Comparison of ENCODE assay signal across 29 mouse cellular contexts in genomic region chr16:34706019-34706418, GRCm38 (mm10). TPM values are rescaled to one million over a fixed set of nuclear protein-coding genes. Genes with fewer than 3 reads are reported as not detected.
DNase-seq lines count a peak whose midpoint lies in the region; ATAC-seq and TF ChIP-seq lines count a peak whose summit lies in the region.
"Had no signal": no experiment of that assay in that cellular context is flagged by ENCODE, and none has a peak within 500 bp of the region (broad histone marks: within the 10 kb centered on the region; RNA-seq: fewer than 3 reads in every experiment).

No protein-coding gene starts in this region.

- H3K36me3 ChIP-seq in embryonic facial prominence, embryonic 13.5 days: peaks cover 44% of the 10 kb centered on the region
- H3K36me3 ChIP-seq in embryonic facial prominence, embryonic 10.5 days (replicated peaks): peaks cover 83% of the 10 kb centered on the region
- 0 out of 2 replicates have a peak, but pooled peaks cover 3% of the 10 kb centered on the region for H3K36me3 ChIP-seq in liver, adult 2 months (ENCODE audit: control insufficient read depth, insufficient read depth, low read length)
- peaks cover 9% of the 10 kb centered on the region for H3K36me3 ChIP-seq in liver, postnatal 0 days (replicated peaks; ENCODE audit: insufficient read depth, low read length)
- peaks cover 50% of the 10 kb centered on the region for H3K36me3 ChIP-seq in intestine, embryonic 14.5 days (ENCODE audit: control insufficient read depth, insufficient read depth, low read length)
- H3K36me3 ChIP-seq in small intestine, adult 2 months (ENCODE audit: control insufficient read depth, insufficient read depth, low read length): peaks cover 18% of the 10 kb centered on the region
- peaks cover 67% of the 10 kb centered on the region for H3K36me3 ChIP-seq in kidney, embryonic 15.5 days

- WGBS in embryonic facial prominence, embryonic 13.5 days: 67% methylated on average over 2 of the region's 2 CpGs
- WGBS in embryonic facial prominence, embryonic 10.5 days: 93% methylated on average over 2 of the region's 2 CpGs
- 81% methylated on average over 2 of the region's 2 CpGs for WGBS in liver, adult 2 months
- 63% methylated on average over 2 of the region's 2 CpGs for WGBS in liver, postnatal 0 days (ENCODE audit: insufficient replicate concordance)
- WGBS in intestine, embryonic 14.5 days: 66% methylated on average over 2 of the region's 2 CpGs
- 71% methylated on average over 2 of the region's 2 CpGs for WGBS in small intestine, adult 2 months
- WGBS in kidney, embryonic 15.5 days: 87% methylated on average over 2 of the region's 2 CpGs

- H3K27ac ChIP-seq in embryonic facial prominence, embryonic 13.5 days: peak overlapping the region; percentile 58
- H3K27ac ChIP-seq in embryonic facial prominence, embryonic 10.5 days (replicated peaks): no peak overlapping the region
- H3K27ac ChIP-seq in liver, adult 2 months (replicated peaks; ENCODE audit: insufficient read depth, low read depth, low read length): peak overlapping the region; percentile 4; the same call in 1 of the 2 replicates
- H3K27ac ChIP-seq in liver, postnatal 0 days (ENCODE audit: low read depth): no peak overlapping the region
- H3K27ac ChIP-seq in intestine, embryonic 14.5 days (ENCODE audit: low read depth): peak overlapping the region; percentile 72
- H3K27ac ChIP-seq in small intestine, adult 2 months (ENCODE audit: insufficient read depth, low read depth, low read length): peak overlapping the region; percentile 69
- no peak overlapping the region for H3K27ac ChIP-seq in kidney, embryonic 15.5 days
- H3K27ac ChIP-seq: forebrain, embryonic 10.5 days; liver, embryonic 13.5 days; neural tube, embryonic 15.5 days had no signal

- TF ChIP-seq POLR2A in liver, adult 2 months (IDR thresholded peaks at IDR 0.05; ENCODE audit: extremely low read depth, insufficient read depth, low read length): no peak
- TF ChIP-seq POLR2A in small intestine, adult 2 months (IDR thresholded peaks at IDR 0.05; ENCODE audit: low read depth, low read length): no peak

- H3K4me3 ChIP-seq in embryonic facial prominence, embryonic 13.5 days: no peak overlapping the region
- H3K4me3 ChIP-seq in embryonic facial prominence, embryonic 10.5 days: no peak overlapping the region
- H3K4me3 ChIP-seq in liver, adult 2 months (ENCODE audit: insufficient read depth, low read depth, low read length): no peak overlapping the region
- no peak overlapping the region for H3K4me3 ChIP-seq in liver, postnatal 0 days (ENCODE audit: low read depth, low read length)
- H3K4me3 ChIP-seq in intestine, embryonic 14.5 days (ENCODE audit: low read depth, low read length): no peak overlapping the region
- no peak overlapping the region for H3K4me3 ChIP-seq in small intestine, adult 2 months (ENCODE audit: low read depth, low read length)
- no peak overlapping the region for H3K4me3 ChIP-seq in kidney, embryonic 15.5 days (replicated peaks)
- H3K4me3 ChIP-seq: forebrain, embryonic 10.5 days; liver, embryonic 13.5 days; myocyte; neural tube, embryonic 15.5 days had no signal

- no peak for DNase-seq in embryonic facial prominence, embryonic 10.5 days (ENCODE audit: low spot score)
- DNase-seq in liver, adult 2 months (ENCODE audit: extremely low read depth, low read depth, low spot score): peak; percentile 15
- no peak for DNase-seq in liver, postnatal 0 days
- no peak for DNase-seq in intestine, embryonic 14.5 days (ENCODE audit: low spot score)
- no peak for DNase-seq in cerebellum, adult 18-20 months
- DNase-seq: adrenal gland, adult 2 months; cerebellum, adult 11-12 months; kidney, adult 8-10 months; left cerebral cortex, postnatal 4 days; liver, embryonic 13.5 days; midbrain, embryonic 14.5 days; retina, postnatal 1 day; right cerebral cortex, postnatal 4 days; thymus, postnatal 36 days had no signal

- H3K9me3 ChIP-seq in embryonic facial prominence, embryonic 13.5 days: no peaks in the 10 kb centered on the region
- H3K9me3 ChIP-seq in embryonic facial prominence, embryonic 10.5 days: no peaks in the 10 kb centered on the region
- H3K9me3 ChIP-seq in liver, postnatal 0 days (ENCODE audit: low read length): no peaks in the 10 kb centered on the region
- H3K9me3 ChIP-seq in intestine, embryonic 14.5 days (ENCODE audit: control insufficient read depth, low read length): no peaks in the 10 kb centered on the region
- H3K9me3 ChIP-seq in kidney, embryonic 15.5 days (replicated peaks): no peaks in the 10 kb centered on the region
- H3K9me3 ChIP-seq: forebrain, embryonic 10.5 days; G1E; liver, embryonic 13.5 days; neural tube, embryonic 15.5 days had no signal

- no peaks in the 10 kb centered on the region for H3K4me1 ChIP-seq in embryonic facial prominence, embryonic 13.5 days
- no peaks in the 10 kb centered on the region for H3K4me1 ChIP-seq in embryonic facial prominence, embryonic 10.5 days
- no peaks in the 10 kb centered on the region for H3K4me1 ChIP-seq in liver, adult 2 months (ENCODE audit: control insufficient read depth, insufficient read depth, low read length)
- no peaks in the 10 kb centered on the region for H3K4me1 ChIP-seq in liver, postnatal 0 days (ENCODE audit: insufficient read depth)
- H3K4me1 ChIP-seq in intestine, embryonic 14.5 days (replicated peaks; ENCODE audit: control insufficient read depth, insufficient read depth, low read length): no peaks in the 10 kb centered on the region
- no peaks in the 10 kb centered on the region for H3K4me1 ChIP-seq in small intestine, adult 2 months (ENCODE audit: control insufficient read depth, insufficient read depth, insufficient read length, low read length)
- no peaks in the 10 kb centered on the region for H3K4me1 ChIP-seq in kidney, embryonic 15.5 days
- H3K4me1 ChIP-seq: forebrain, embryonic 10.5 days; liver, embryonic 13.5 days; neural tube, embryonic 15.5 days had no signal

- H3K4me2 ChIP-seq in embryonic facial prominence, embryonic 13.5 days: no peak overlapping the region
- H3K4me2 ChIP-seq in liver, postnatal 0 days (ENCODE audit: low read depth, low read length): no peak overlapping the region
- H3K4me2 ChIP-seq in intestine, embryonic 14.5 days (ENCODE audit: low read length): no peak overlapping the region
- H3K4me2 ChIP-seq in kidney, embryonic 15.5 days: no peak overlapping the region
- H3K4me2 ChIP-seq: liver, embryonic 13.5 days; neural tube, embryonic 15.5 days had no signal

- no peaks in the 10 kb centered on the region for H3K27me3 ChIP-seq in embryonic facial prominence, embryonic 13.5 days
- H3K27me3 ChIP-seq in embryonic facial prominence, embryonic 10.5 days (replicated peaks; ENCODE audit: low read depth, poor library complexity, severe bottlenecking): no peaks in the 10 kb centered on the region
- no peaks in the 10 kb centered on the region for H3K27me3 ChIP-seq in liver, adult 2 months (ENCODE audit: control insufficient read depth, insufficient read depth, low read length)
- H3K27me3 ChIP-seq in liver, postnatal 0 days (ENCODE audit: insufficient read depth, low read length): no peaks in the 10 kb centered on the region
- no peaks in the 10 kb centered on the region for H3K27me3 ChIP-seq in intestine, embryonic 14.5 days (replicated peaks; ENCODE audit: control insufficient read depth, insufficient read depth, low read length)
- no peaks in the 10 kb centered on the region for H3K27me3 ChIP-seq in small intestine, adult 2 months (ENCODE audit: control insufficient read depth, insufficient read depth, low read length)
- H3K27me3 ChIP-seq in kidney, embryonic 15.5 days: no peaks in the 10 kb centered on the region
- H3K27me3 ChIP-seq: liver, embryonic 13.5 days; neural tube, embryonic 15.5 days had no signal

- no peak for TF ChIP-seq EP300 in liver, postnatal 0 days (IDR thresholded peaks at IDR 0.05; ENCODE audit: low read depth)

- no peaks in the 10 kb centered on the region for H3K79me2 ChIP-seq in liver, adult 2 months (ENCODE audit: control insufficient read depth, insufficient read depth, low read length)

- no peak for ATAC-seq in embryonic facial prominence, embryonic 13.5 days (ENCODE audit: insufficient number of reproducible peaks, insufficient read depth, low FRiP score, low TSS enrichment, low read depth)
- no peak for ATAC-seq in liver, postnatal 0 days
- ATAC-seq in intestine, embryonic 14.5 days (replicated peaks; ENCODE audit: low FRiP score, low TSS enrichment, low read depth): no peak
- no peak for ATAC-seq in kidney, embryonic 15.5 days (replicated peaks; ENCODE audit: low FRiP score)
- ATAC-seq: CD4-positive, CD25-positive, alpha-beta regulatory T cell, adult 4 months; hindbrain, embryonic 16.5 days had no signal

- H3K9ac ChIP-seq in embryonic facial prominence, embryonic 13.5 days: no peak overlapping the region
- no peak overlapping the region for H3K9ac ChIP-seq in liver, adult 2 months (ENCODE audit: low read depth, low read length)
- no peak overlapping the region for H3K9ac ChIP-seq in liver, postnatal 0 days (replicated peaks)
- H3K9ac ChIP-seq in intestine, embryonic 14.5 days (ENCODE audit: low read length): no peak overlapping the region
- H3K9ac ChIP-seq in kidney, embryonic 15.5 days: no peak overlapping the region
- H3K9ac ChIP-seq: liver, embryonic 13.5 days; neural tube, embryonic 15.5 days had no signal

- TF ChIP-seq CTCF in liver, adult 2 months (IDR thresholded peaks at IDR 0.05; ENCODE audit: low read depth, low read length): no peak
- TF ChIP-seq CTCF in liver, postnatal 0 days (IDR thresholded peaks at IDR 0.05; ENCODE audit: low read depth): no peak
- TF ChIP-seq CTCF in small intestine, adult 2 months (IDR thresholded peaks at IDR 0.05; ENCODE audit: extremely low read depth, insufficient read length, insufficient replicate concordance, low read depth, low read length): no peak

RNA-seq across cellular contexts. Expression of gene Ccdc14, which starts 15.6 kb away (rescaled TPM):
- 7.4 and 7.6 TPM in 2 replicates for polyA plus RNA-seq in embryonic facial prominence, embryonic 13.5 days (2015; fragmentation: Nextera tagmentation; extraction: Ambion mirVana)
- polyA plus RNA-seq in embryonic facial prominence, embryonic 10.5 days (2016; fragmentation: Nextera tagmentation; extraction: Ambion mirVana): 11.1 and 12.2 TPM in 2 replicates
- 1.2 and 1.3 TPM in 2 replicates for total RNA-seq in liver, adult 2 months (2014; rRNA removed)
- polyA plus RNA-seq in liver, adult 2 months (2012; rRNA removed): 0.24 and 0.28 TPM in 2 replicates
- polyA plus RNA-seq in liver, postnatal 0 days (2015; fragmentation: Nextera tagmentation; extraction: Ambion mirVana): 1.2 and 1.3 TPM in 2 replicates
- polyA plus RNA-seq in intestine, embryonic 14.5 days (2014; fragmentation: Nextera tagmentation; extraction: Ambion mirVana): 8.3 and 9.2 TPM in 2 replicates
- 0.39 and 0.71 TPM in 2 replicates for polyA plus RNA-seq in small intestine, adult 2 months (2012; rRNA removed)
- 7.0 and 7.6 TPM in 2 replicates for polyA plus RNA-seq in kidney, embryonic 15.5 days (2015; fragmentation: Nextera tagmentation; extraction: Ambion mirVana)

RNA-seq across cellular contexts. Expression of gene Mylk, which starts 39.0 kb away (rescaled TPM):
- 12.6 and 13.4 TPM in 2 replicates for polyA plus RNA-seq in embryonic facial prominence, embryonic 13.5 days (2015; fragmentation: Nextera tagmentation; extraction: Ambion mirVana)
- polyA plus RNA-seq in embryonic facial prominence, embryonic 10.5 days (2016; fragmentation: Nextera tagmentation; extraction: Ambion mirVana): 3.0 and 3.5 TPM in 2 replicates
- total RNA-seq in liver, adult 2 months (2014; rRNA removed): 26.3 and 33.0 TPM in 2 replicates
- polyA plus RNA-seq in liver, adult 2 months (2012; rRNA removed): 34.4 and 37.7 TPM in 2 replicates
- polyA plus RNA-seq in liver, postnatal 0 days (2015; fragmentation: Nextera tagmentation; extraction: Ambion mirVana): 4.9 and 5.6 TPM in 2 replicates
- 302 and 334 TPM in 2 replicates for polyA plus RNA-seq in intestine, embryonic 14.5 days (2014; fragmentation: Nextera tagmentation; extraction: Ambion mirVana)
- polyA plus RNA-seq in small intestine, adult 2 months (2012; rRNA removed): 265 and 284 TPM in 2 replicates
- 47.5 and 97.3 TPM in 2 replicates for polyA plus RNA-seq in kidney, embryonic 15.5 days (2015; fragmentation: Nextera tagmentation; extraction: Ambion mirVana)
- polyA plus RNA-seq: CD4-positive, CD25-positive, alpha-beta regulatory T cell, adult 4 months; G1E had no signal

RNA-seq across cellular contexts. Expression of gene Ropn1, which starts 56.3 kb away (rescaled TPM):
- not detected in 2 replicates for polyA plus RNA-seq in embryonic facial prominence, embryonic 13.5 days (2015; fragmentation: Nextera tagmentation; extraction: Ambion mirVana)
- polyA plus RNA-seq in embryonic facial prominence, embryonic 10.5 days (2016; fragmentation: Nextera tagmentation; extraction: Ambion mirVana): not detected in 2 replicates
- not detected in 2 replicates for total RNA-seq in liver, adult 2 months (2014; rRNA removed)
- polyA plus RNA-seq in liver, adult 2 months (2012; rRNA removed): not detected in 2 replicates
- polyA plus RNA-seq in liver, postnatal 0 days (2015; fragmentation: Nextera tagmentation; extraction: Ambion mirVana): not detected in 2 replicates
- not detected in 2 replicates for polyA plus RNA-seq in intestine, embryonic 14.5 days (2014; fragmentation: Nextera tagmentation; extraction: Ambion mirVana)
- polyA plus RNA-seq in small intestine, adult 2 months (2012; rRNA removed): not detected in 2 replicates
- not detected in 2 replicates for polyA plus RNA-seq in kidney, embryonic 15.5 days (2015; fragmentation: Nextera tagmentation; extraction: Ambion mirVana)
- total RNA-seq: adrenal gland, adult 2 months; G1E; gastrocnemius, adult 8-10 months; layer of hippocampus, postnatal 36 days; left cerebral cortex, postnatal 4 days; megakaryocyte, adult 5-6 weeks had no signal
- polyA plus RNA-seq: adrenal gland, adult 2 months; brain, embryonic 14.5 days; CD4-positive, CD25-positive, alpha-beta regulatory T cell, adult 4 months; embryonic facial prominence, embryonic 11.5 days; forebrain, embryonic 10.5 days; G1E; hindbrain, embryonic 16.5 days; large intestine, adult 2 months; liver, embryonic 13.5 days; midbrain, embryonic 14.5 days; myocyte; neural tube, embryonic 15.5 days had no signal

Comparison
In these comparisons a context has a peak if more than half of its experiments do, and no peak if none do; other contexts are left out.
1. H3K27ac ChIP-seq: peak in embryonic facial prominence, embryonic 13.5 days (single experiment), liver, adult 2 months (single experiment), intestine, embryonic 14.5 days (single experiment) and small intestine, adult 2 months (single experiment); none in embryonic facial prominence, embryonic 10.5 days (single experiment), liver, postnatal 0 days (single experiment) and kidney, embryonic 15.5 days (single experiment).